Mouse (Mus musculus): ENCODE data around the gene Tmed10. TPM values are rescaled to one million over a fixed set of nuclear protein-coding genes. Genes with fewer than 3 reads are reported as not detected.

The Tmed10 gene
- polyA plus RNA-seq, 1 experiment from 2014 or later = 230 TPM

GRCm38 (mm10) chr12:85368441-85369063 lies 6.1 kb downstream of the Tmed10 start:
- WGBS = 88% methylated on average over 6 of the region's 6 CpGs
- no peak overlapping the region for H3K4me2 ChIP-seq (replicated peaks)
- ATAC-seq (ENCODE audit: low FRiP score, low read depth) = no peak

GRCm38 (mm10) chr12:85366271-85366670 lies 8.4 kb downstream of the Tmed10 start:
- Histone ChIP-seq H3K4me1 (peaks cover 14% of the 10 kb centered on the region; the same call in 1 of the 2 replicates), H3K9ac (no peak overlapping the region), H3K27me3 (replicated peaks) (no peaks in the 10 kb centered on the region), H3K9me3 (no peaks in the 10 kb centered on the region), H3K4me3 (no peak overlapping the region), H3K27ac (no peak overlapping the region), H3K4me2 (replicated peaks) (no peak overlapping the region), H3K36me3 (peaks cover 4% of the 10 kb centered on the region; the same call in 1 of the 2 replicates)
- ATAC-seq (ENCODE audit: low FRiP score, low read depth) = no peak
- 68% methylated on average over 3 of the region's 3 CpGs for WGBS

More at GRCm38 (mm10) chr12:85368441-85369063, 6.1 kb downstream of the Tmed10 start:
- no peaks in the 10 kb centered on the region for H3K9me3 ChIP-seq
- H3K4me1 ChIP-seq = peaks cover 23% of the 10 kb centered on the region
- no peak overlapping the region for H3K4me3 ChIP-seq
- H3K27me3 ChIP-seq (replicated peaks) = no peaks in the 10 kb centered on the region
- H3K9ac ChIP-seq = no peak overlapping the region
- H3K27ac ChIP-seq = no peak overlapping the region
- H3K36me3 ChIP-seq = peaks cover under 1% of the 10 kb centered on the region; the same call in 1 of the 2 replicates

- no peaks in the 10 kb centered on the region for H3K9me3 ChIP-seq
- peaks cover 6% of the 10 kb centered on the region; the same call in 1 of the 2 replicates for H3K4me1 ChIP-seq
- peaks cover 4% of the 10 kb centered on the region; the same call in 1 of the 2 replicates for H3K36me3 ChIP-seq
- WGBS = 80% methylated on average over 4 of the region's 4 CpGs
- H3K9ac ChIP-seq = no peak overlapping the region
- no peak overlapping the region for H3K4me2 ChIP-seq (replicated peaks)
- H3K27me3 ChIP-seq (replicated peaks) = no peaks in the 10 kb centered on the region
- H3K4me3 ChIP-seq = no peak overlapping the region
- ATAC-seq (ENCODE audit: low FRiP score, low read depth) = no peak
- H3K27ac ChIP-seq = no peak overlapping the region
These were observed 12.1 kb downstream of the Tmed10 start for GRCm38 (mm10) chr12:85362510-85362909.

- no peaks in the 10 kb centered on the region for H3K27me3 ChIP-seq (replicated peaks)
- ATAC-seq (ENCODE audit: low FRiP score, low read depth) = no peak
- no peaks in the 10 kb centered on the region for H3K9me3 ChIP-seq
- H3K4me2 ChIP-seq (replicated peaks) = no peak overlapping the region
- no peak overlapping the region for H3K27ac ChIP-seq
- H3K36me3 ChIP-seq = peaks cover 4% of the 10 kb centered on the region; the same call in 1 of the 2 replicates
- no peak overlapping the region for H3K9ac ChIP-seq
- peaks cover 6% of the 10 kb centered on the region; the same call in 1 of the 2 replicates for H3K4me1 ChIP-seq
- no peak overlapping the region for H3K4me3 ChIP-seq
These were observed 13.1 kb downstream of the Tmed10 start for GRCm38 (mm10) chr12:85361580-85361979.

- peaks cover 4% of the 10 kb centered on the region; the same call in 1 of the 2 replicates for H3K36me3 ChIP-seq
- no peak for ATAC-seq (ENCODE audit: low FRiP score, low read depth)
- H3K4me3 ChIP-seq = no peak overlapping the region
- no peak overlapping the region for H3K27ac ChIP-seq
- peaks cover 2% of the 10 kb centered on the region; the same call in 1 of the 2 replicates for H3K4me1 ChIP-seq
- H3K9me3 ChIP-seq = no peaks in the 10 kb centered on the region
- 76% methylated on average over 3 of the region's 3 CpGs for WGBS
- no peaks in the 10 kb centered on the region for H3K27me3 ChIP-seq (replicated peaks)
- no peak overlapping the region for H3K9ac ChIP-seq
- no peak overlapping the region for H3K4me2 ChIP-seq (replicated peaks)
These were observed 13.5 kb downstream of the Tmed10 start for GRCm38 (mm10) chr12:85361165-85361564.

- Histone ChIP-seq H3K4me2 (replicated peaks) (no peak overlapping the region), H3K36me3 (peaks cover 24% of the 10 kb centered on the region), H3K9ac (no peak overlapping the region), H3K27ac (no peak overlapping the region), H3K9me3 (no peaks in the 10 kb centered on the region), H3K4me1 (no peaks in the 10 kb centered on the region), H3K4me3 (no peak overlapping the region), H3K27me3 (replicated peaks) (no peaks in the 10 kb centered on the region)
- ATAC-seq (ENCODE audit: low FRiP score, low read depth) = no peak
- 92% methylated on average over 3 of the region's 3 CpGs for WGBS
These were observed 20.6 kb downstream of the Tmed10 start for GRCm38 (mm10) chr12:85354061-85354460.

GRCm38 (mm10) chr12:85350407-85351232 lies 24.0 kb downstream of the Tmed10 start:
- Histone ChIP-seq H3K4me1 (no peaks in the 10 kb centered on the region), H3K9me3 (no peaks in the 10 kb centered on the region), H3K4me2 (replicated peaks) (no peak overlapping the region), H3K27ac (no peak overlapping the region), H3K27me3 (replicated peaks) (no peaks in the 10 kb centered on the region), H3K4me3 (no peak overlapping the region), H3K9ac (no peak overlapping the region), H3K36me3 (peaks cover 27% of the 10 kb centered on the region)
- WGBS = 77% methylated on average over 10 of the region's 10 CpGs
- ATAC-seq (ENCODE audit: low FRiP score, low read depth) = no peak

GRCm38 (mm10) chr12:85348338-85348737 lies 26.3 kb downstream of the Tmed10 start:
- 88% methylated on average over 6 of the region's 6 CpGs for WGBS
- H3K9me3 ChIP-seq = no peaks in the 10 kb centered on the region
- no peaks in the 10 kb centered on the region for H3K27me3 ChIP-seq (replicated peaks)
- no peak overlapping the region for H3K4me2 ChIP-seq (replicated peaks)
- no peaks in the 10 kb centered on the region for H3K4me1 ChIP-seq
- no peak for ATAC-seq (ENCODE audit: low FRiP score, low read depth)
- peaks cover 29% of the 10 kb centered on the region for H3K36me3 ChIP-seq
- H3K9ac ChIP-seq = no peak overlapping the region
- H3K4me3 ChIP-seq = no peak overlapping the region
- no peak overlapping the region for H3K27ac ChIP-seq

- H3K4me1 ChIP-seq = no peaks in the 10 kb centered on the region
- ATAC-seq (ENCODE audit: low FRiP score, low read depth) = no peak
These were observed 27.5 kb downstream of the Tmed10 start for GRCm38 (mm10) chr12:85347196-85347595.

GRCm38 (mm10) chr12:85346374-85346773 lies 28.3 kb downstream of the Tmed10 start:
- Histone ChIP-seq H3K9ac (no peak overlapping the region), H3K36me3 (peaks cover 31% of the 10 kb centered on the region), H3K4me2 (replicated peaks) (no peak overlapping the region), H3K4me1 (no peaks in the 10 kb centered on the region), H3K27ac (no peak overlapping the region), H3K4me3 (no peak overlapping the region), H3K9me3 (no peaks in the 10 kb centered on the region), H3K27me3 (replicated peaks) (no peaks in the 10 kb centered on the region)
- WGBS = 72% methylated on average over 3 of the region's 3 CpGs
- 0 out of 2 replicates have a peak, but pooled peaks have one; percentile 25 for ATAC-seq (ENCODE audit: low FRiP score, low read depth)

More at GRCm38 (mm10) chr12:85347196-85347595, 27.5 kb downstream of the Tmed10 start:
- Histone ChIP-seq H3K36me3 (peaks cover 31% of the 10 kb centered on the region), H3K27ac (no peak overlapping the region), H3K4me3 (no peak overlapping the region), H3K4me2 (replicated peaks) (no peak overlapping the region), H3K9me3 (no peaks in the 10 kb centered on the region), H3K9ac (no peak overlapping the region), H3K27me3 (replicated peaks) (no peaks in the 10 kb centered on the region)
- 83% methylated on average over 3 of the region's 3 CpGs for WGBS

GRCm38 (mm10) chr12:85345559-85345958 lies 29.1 kb downstream of the Tmed10 start:
- no peak overlapping the region for H3K4me3 ChIP-seq
- ATAC-seq (ENCODE audit: low FRiP score, low read depth) = no peak

GRCm38 (mm10) chr12:85344252-85344651 lies 30.4 kb downstream of the Tmed10 start:
- peaks cover 3% of the 10 kb centered on the region; the same call in 1 of the 2 replicates for H3K4me1 ChIP-seq
- H3K9me3 ChIP-seq = no peaks in the 10 kb centered on the region
- no peak overlapping the region for H3K9ac ChIP-seq
- H3K4me3 ChIP-seq = no peak overlapping the region
- no peak overlapping the region for H3K27ac ChIP-seq
- H3K27me3 ChIP-seq (replicated peaks) = no peaks in the 10 kb centered on the region
- no peak overlapping the region for H3K4me2 ChIP-seq (replicated peaks)
- no peak for ATAC-seq (ENCODE audit: low FRiP score, low read depth)
- WGBS = 70% methylated on average over 7 of the region's 7 CpGs
- peaks cover 21% of the 10 kb centered on the region for H3K36me3 ChIP-seq

More at GRCm38 (mm10) chr12:85345559-85345958, 29.1 kb downstream of the Tmed10 start:
- H3K27me3 ChIP-seq (replicated peaks) = no peaks in the 10 kb centered on the region
- 96% methylated on average over 6 of the region's 6 CpGs for WGBS
- no peaks in the 10 kb centered on the region for H3K4me1 ChIP-seq
- H3K27ac ChIP-seq = no peak overlapping the region
- H3K4me2 ChIP-seq (replicated peaks) = no peak overlapping the region
- no peak overlapping the region for H3K9ac ChIP-seq
- peaks cover 28% of the 10 kb centered on the region for H3K36me3 ChIP-seq
- no peaks in the 10 kb centered on the region for H3K9me3 ChIP-seq

All from neural tube, embryonic 12.5 days (tissue).